Mouse (Mus musculus) T-helper 1 cell (primary cell): ENCODE measurements around the gene Fscn2.

ENCODE experiments used
- in situ Hi-C: fragments of 300-600 bp; cut with MboI, MseI; formaldehyde crosslinking; loops from one replicate; pipeline ENCODE4 v1.15.1; 2025; ENCODE audit warnings: high pct_unique_total_duplicates

Gene Fscn2

DNA sequence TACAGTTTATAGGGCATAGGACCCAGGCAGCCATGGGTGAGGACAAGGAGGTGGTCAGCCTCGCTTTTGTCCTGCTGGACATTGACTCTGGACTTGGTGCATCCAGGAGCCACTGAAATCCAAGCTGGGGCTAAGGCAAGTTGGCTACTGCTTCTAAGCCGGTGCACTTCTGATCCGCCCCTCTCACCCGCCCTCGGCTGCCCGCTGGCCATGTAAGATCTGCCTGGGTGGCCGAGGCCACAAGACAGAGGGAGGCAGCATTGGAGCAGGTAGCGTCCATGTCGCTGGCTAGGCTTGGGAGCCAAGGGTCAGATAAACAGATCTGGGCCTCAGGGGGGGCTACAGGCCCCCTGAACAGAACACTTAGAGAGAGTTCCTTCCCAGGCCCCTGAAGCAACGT lies at the start of gene Fscn2:
Fscn2 (plus strand) TSS at position 240 of the 400 bp plus-strand sequence.
- in situ Hi-C loops = no loop called here

DNA sequence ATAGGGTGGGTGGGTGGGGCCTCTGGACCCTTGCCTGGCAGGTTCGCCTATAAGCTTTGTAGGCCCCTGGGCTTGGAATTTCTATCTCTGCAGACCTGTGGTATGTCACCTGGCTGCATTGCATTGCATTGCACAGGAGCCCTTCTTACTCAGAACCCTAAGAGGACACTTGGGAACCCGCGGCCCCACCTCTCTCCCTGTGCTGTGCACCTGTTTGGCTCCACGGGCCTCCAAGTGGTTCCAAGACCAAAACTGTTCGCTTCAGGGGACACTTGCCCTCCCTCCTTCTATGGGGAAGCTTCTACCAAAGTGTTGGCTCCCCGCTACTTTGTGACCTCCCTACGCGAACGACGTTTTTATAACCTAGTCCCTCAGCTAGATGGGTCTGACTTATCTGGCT lies 49.8 kb upstream of the Fscn2 start:
- in situ Hi-C loops = loop anchor here (5.0 kb wide), 1 partner anchor 41 kb away; no protein-coding TSS in a partner anchor

DNA sequence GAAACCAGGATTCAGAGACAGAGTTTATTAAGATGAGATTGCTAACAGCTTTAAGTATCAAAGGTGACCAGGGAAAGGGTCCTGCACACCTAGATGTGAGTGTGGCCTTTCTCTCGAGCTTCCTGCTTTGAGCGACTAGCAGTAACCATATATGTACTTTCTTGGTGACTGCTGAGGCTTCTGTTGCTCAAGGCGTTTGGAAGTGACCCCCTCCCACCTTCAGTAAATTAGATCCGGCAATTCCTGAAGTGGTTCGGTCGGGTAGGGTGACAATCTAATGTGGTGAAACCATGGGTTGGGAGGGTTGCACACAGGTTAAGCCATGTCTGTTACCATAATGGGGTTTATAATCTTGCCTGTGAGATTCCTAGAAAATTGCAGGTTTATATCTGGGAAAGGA lies 49.3 kb upstream of the Fscn2 start:
- in situ Hi-C loops = loop anchor here (5.0 kb wide), 1 partner anchor 40 kb away; no protein-coding TSS in a partner anchor

DNA sequence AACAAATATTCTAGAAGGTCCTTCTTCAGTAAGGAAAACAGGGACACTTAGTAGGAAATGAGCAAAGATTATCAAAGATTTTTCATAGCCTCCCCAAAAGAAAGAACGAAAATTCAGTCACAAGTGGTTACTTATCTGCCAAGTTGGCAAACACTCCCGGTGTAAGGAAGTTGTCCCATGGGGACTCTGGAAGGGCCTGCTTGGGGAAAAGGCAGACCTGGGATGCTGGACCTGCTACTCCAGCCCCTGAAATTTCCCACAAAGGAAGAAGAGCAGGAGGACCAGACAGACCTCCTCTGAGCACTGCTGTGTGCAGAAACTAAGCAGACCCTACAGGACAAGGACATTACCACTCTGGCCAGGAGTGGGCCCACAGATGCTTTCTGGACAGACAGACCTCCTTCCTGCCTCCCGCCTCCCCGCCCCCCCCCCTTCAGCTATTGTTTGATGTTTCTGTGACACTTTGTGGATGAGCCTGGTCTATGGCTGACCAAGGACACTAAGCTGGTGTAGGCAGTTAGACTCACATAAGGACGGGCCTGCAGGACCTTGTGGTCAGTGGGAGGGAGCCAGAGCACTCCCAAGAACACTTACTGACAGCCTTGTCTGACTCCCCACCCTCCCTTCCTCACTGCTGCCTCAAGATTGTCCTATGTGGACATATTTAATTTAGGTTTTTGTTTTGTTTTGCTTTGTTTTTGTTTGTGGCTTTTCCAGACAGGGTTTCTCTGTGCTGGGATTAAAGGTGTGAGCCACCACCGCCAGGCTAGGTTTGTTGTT lies 47.2 kb upstream of the Fscn2 start:
- in situ Hi-C loops = loop anchor here (5.0 kb wide), 1 partner anchor 38 kb away; no protein-coding TSS in a partner anchor

DNA sequence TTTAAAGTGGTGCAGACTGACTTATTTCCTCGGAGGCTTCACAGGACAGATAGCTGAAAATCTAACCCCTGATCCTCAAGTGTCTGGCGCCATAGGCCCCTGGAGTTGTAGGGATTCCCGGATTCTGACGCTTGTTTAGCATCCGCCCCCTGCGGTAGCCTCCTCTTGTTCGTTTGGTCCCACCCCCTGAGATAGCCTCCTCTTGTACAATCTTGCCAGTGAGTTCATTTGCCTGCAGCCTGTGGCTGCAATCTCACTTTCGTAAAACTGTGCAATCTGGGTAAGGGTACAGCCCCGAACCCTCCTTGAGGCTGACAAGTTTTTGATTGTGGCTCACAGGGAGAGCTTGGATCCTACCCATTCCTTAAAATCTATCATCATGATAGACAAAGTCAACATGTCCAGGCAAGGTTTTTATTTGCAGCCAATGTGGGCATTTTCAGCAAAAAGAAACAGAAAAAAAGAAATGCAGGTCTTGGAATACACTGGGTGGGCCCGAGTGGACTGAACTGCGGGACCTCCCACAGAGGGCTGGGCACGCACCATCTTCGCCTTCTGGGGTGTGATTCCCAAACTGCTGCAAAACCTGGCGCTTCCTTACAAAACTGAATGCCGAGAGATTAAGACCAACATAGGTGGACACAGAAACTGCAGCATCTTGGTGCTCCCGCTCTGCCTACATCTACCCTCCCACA lies 46.5 kb upstream of the Fscn2 start:
- in situ Hi-C loops = loop anchor here (5.0 kb wide), 1 partner anchor 37 kb away; no protein-coding TSS in a partner anchor

DNA sequence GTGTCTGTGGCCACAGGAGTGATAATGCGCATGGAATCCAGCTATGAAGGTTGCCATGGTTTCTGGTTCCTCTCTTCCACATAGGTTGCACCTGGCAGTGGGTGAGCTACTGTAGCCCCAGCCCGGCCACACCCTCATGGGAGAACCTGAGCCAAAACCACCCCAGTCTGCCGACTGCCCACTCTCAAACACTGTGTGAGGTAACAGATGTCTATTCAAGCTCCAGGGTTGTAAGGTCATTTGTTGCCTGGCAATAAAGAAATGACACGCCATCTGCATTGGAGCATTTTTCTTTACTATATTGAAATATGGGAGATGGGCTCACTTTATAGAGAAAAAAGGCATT lies 45.9 kb upstream of the Fscn2 start:
- in situ Hi-C loops = no loop called here

DNA sequence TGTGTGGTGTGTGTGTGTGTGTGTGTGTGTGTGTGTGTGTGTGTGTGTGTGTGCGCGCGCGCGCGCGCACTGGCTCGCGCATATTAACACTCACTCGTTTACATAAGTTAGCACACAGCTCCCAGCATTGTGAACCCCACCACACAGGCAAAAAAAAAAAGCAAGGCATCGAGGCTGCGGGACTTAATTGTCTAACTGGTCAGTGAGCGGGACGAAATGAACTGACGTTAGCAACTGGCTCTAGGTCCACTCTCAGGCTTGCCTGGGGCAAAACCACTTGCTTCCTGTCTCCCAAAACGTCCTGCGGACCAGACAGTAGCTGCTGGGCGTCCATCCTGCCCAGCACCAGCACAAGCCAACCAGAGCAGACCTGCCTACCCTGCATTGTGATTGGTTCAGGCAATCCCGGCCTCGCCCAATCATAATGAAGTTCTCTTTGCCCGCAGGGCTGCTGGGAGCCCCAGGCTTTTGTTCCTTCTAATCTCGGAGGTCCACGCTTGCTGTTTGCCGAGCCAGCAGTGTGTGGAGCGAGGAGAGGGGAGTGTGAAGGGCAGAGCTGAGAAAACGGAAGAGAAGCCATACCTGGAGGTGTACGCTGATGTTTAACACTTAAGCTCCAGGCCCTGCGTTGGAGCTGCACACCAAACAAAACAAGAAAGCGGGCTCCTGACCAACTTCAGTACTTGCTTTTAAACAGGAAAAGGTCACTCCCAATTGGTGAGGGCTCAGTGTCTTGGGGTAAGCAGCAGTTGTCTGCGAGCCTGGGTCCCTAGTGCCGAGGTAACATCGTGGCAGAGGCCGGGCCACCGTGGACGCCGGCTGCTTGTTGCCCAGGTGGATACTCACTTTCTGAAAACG lies 45.3 kb upstream of the Fscn2 start:
- in situ Hi-C loops = no loop called here

DNA sequence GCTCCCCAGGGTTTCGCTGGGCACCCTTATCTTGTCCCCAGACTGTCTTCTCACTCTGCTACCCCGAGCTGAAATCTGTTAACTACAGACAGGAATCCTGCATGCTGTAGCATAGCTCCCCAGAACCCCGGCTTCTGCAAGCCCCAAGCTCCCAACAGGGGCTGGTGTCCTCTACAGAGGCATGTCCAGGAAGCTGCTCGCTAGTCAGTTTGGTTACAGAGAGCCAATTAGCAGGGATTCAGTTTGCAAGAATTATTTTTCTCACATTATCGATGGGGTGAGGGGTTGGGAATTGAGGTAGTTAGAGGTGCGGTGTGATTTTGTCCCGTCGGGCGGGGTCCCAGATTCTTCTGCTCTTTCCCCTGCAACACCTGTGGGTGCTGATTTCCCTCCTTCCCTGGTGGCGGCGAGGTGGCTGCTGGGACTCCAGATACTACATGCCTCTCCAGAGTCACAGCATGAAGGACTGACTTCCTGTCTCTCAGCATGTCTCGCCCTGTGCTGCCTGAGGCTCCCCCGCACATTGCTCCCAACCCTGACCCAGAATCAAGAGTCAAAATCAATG lies 44.6 kb upstream of the Fscn2 start:
- in situ Hi-C loops = no loop called here

DNA sequence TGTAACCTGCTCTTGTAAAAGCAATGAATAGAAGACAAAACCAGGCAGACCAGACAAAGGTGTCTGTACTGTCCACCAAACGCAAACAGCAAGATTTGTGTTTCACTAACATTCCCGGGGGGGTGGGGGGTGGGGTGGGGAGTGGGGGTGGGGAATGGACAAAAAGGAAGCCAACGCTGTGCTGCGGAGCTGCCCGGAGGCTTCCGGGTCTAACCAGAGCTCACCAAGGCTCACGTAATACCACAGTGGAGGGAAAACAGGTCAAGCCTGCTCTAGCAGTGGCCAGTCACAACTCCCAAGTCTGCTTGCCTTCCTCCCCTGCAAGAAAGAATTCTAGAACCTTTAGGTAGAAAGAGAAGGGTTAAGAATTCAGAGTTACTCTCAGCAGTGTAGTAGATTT lies 43.9 kb upstream of the Fscn2 start:
- in situ Hi-C loops = no loop called here

DNA sequence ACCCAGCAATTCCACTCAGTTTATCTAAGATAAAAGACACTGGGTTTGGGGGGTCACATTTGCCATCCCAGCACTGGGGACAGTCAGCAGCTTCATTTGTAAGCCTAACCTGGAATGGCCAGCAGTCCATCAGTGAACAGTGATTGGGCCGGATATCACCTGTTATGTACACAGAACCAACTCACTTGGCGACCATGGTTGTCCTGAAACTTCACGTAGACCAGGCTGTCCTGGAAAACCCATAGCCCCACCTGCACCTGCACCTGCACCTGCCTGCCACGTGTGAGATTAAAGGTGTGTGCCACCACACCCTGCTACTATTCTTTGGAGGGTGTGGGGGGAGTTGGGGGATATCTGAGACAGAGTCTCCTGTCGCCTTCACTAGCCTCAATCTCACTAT lies 42.0 kb upstream of the Fscn2 start:
- in situ Hi-C loops = no loop called here

DNA sequence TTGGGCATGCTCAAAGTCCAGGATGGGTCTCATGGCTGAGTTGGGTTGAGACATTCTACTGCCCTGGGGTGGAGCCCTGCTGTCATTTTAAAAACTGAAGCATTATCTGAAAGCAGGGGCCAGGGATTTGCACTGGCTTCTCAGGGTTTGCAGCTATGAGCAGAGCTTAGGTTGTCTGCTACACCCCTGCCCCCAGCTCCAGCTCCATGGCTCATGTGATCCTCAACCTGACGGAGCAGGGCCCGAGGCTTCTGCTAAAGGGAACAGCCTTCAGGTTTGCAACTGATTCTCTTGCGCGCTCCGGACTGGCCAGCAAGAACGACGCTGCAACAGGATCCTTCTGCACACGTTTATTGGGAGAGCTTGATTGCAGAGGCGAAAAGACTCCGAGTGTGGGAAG lies 41.2 kb upstream of the Fscn2 start:
- in situ Hi-C loops = no loop called here

DNA sequence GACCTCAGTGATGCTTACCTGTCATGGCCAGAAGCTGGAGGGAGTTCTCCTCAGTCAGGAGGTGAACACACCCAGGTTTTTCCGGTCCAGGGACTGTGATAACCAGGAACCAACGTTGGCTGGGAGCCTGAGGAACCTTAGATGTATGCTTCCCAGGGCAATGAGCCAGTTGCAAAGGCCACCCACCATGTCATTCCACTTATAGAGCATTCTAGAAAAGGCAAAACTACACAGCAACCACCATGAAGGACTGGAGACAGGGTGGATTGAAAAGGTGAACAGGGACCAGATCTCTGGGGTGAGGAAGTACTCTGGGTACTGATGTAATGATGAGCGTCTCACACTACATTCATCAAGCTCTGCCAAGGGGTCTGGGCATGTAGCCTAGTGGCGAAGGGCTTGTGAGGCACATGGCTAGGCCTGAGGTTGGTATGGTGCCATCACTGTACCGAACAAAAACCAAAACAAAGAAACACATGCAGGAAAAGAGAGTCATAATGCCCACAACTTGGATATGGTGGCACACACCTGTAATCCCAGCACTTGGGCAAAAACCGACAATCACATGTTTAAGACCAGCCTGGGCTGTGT lies 25.8 kb upstream of the Fscn2 start:
- in situ Hi-C loops = no loop called here

DNA sequence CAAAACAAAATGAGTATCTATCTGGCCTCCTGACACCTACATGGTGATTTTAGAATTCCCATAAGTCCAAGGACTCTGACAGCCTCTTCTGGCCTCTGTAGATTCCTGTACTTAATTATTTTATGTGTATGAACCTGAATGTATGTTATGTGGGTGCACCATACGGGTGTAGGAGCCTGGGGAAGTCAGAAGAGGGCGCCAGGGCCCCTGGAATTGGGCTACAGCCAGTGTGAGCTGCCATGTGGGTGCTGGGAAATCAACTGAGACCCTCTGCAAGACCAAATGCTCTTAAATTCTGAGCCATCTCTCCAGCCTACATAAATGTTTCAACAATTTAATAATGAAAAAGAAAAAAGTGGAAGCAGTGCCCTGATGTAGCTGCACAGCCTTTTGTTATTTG lies 23.9 kb upstream of the Fscn2 start:
- in situ Hi-C loops = no loop called here

DNA sequence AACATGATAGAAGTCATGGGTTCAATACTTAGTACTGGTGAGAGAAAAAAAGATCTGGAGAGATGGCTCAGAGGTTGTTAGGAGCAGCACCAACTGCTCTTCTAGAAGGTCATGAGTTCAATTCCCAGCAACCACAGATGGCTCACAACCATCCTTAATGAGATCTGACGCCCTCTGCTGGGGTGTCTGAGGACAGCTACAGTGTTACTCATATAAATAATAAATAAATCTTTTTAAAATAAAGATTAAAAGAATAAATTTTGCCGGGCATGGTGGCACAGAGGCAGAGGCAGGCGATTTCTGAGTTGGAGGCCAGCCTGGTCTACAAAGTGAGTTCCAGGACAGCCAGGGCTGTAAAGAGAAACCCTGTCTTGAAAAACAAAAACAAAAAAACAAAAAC lies 22.5 kb upstream of the Fscn2 start:
- in situ Hi-C loops = no loop called here

DNA sequence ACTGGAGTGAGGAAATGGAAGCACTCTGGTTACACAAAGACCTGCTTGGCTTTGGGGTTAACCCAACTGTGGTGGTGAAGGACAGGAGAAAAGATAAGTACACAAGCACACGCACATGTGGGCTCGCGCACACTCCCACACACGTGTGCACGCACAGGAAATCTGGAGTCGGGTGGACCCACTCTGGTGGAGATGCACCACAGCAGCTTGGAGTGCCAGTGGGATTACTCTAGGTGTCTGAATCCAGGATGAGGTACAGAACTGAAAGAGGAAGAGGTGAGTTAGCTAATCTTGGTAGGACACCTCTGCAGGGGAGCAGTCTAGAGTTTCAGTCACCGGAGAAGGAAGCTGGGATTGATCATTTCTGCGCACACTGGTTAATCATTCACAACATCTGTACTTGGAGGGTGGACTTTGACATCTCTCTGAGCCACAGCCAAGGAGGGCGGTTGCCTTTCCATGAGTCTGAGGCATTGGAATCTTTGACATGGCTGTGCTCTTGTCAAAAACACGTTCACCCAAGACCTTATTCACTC lies 21.3 kb upstream of the Fscn2 start:
- in situ Hi-C loops = no loop called here

DNA sequence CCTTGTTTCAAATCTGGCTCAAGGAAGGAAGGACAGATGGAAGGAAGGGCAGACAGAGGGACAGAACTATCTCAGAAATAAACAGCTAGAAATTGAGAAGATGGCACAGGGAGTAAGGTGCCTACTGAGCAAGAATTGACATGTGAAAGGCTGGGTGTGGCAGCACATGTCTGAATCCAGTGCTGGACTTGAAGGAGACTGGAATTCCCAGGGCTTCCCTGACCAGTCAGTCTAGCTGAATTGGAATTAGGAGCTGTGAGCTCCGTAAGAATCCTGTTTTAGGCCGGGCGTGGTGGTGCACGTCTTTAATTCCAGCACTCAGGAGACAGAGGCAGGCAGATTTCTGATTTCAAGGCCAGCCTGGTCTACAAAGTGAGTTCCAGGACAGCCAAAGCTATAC lies 19.7 kb upstream of the Fscn2 start:
- in situ Hi-C loops = no loop called here

DNA sequence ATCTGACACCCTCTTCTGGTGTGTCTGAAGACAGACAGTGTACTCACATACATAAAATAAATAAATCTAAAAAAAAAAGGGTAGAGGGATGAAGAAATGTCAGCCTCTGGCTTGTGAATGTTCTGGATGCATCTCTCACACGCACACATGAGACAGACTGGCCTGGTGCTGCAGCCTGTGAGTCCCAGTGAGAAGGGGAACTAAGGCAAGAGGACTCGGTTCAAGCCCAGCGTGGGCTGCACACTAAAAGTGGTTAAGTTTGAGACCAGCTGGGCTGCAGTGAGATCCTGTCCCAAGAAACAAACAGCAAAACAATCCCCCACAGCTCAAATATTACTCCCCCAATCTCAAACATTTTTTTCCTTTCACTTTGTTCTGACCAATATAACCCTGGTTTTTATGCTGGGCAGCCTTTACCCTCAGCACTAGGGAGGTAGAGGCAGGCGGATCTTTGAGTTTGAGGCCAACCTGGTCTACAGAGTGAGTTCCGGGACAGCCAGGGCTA lies 18.6 kb upstream of the Fscn2 start:
- in situ Hi-C loops = no loop called here

DNA sequence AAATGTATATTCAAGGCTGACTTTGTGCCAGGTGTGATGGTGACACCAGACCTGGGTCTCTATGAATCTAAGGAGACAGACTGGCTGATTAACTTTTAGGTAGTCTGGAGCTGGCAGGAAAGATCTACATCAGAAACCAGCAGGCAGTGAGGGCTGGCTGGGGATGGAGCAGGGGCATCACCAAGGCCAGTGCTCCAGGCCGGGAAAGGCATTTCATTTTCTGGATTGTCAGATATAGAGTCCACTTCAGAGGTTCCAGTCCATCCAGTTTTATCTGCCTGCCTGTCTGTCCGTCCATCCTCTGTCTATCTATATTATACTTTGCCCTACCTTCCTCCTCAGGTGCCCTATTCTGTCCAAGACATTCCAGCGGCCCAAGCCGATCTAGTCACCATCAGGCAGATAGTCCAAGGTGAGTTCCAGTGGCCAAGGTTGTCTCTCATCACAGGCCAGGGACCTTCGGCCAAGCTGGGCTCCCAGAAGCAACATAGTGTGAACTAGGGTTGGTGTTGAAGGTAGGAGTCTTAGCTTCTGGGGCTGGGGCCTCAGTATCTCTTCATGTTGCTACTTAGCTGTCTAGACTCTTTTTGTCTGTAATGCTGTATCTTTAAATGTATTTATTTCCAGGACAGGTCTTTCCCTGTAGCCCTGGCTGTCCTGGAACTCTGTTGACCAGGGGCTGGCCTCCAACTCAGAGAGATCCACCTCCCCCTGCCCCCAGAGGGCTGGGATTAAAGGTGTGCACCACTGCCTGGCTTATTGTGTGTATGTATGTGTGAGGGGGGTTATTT lies 17.6 kb upstream of the Fscn2 start:
- in situ Hi-C loops = no loop called here

DNA sequence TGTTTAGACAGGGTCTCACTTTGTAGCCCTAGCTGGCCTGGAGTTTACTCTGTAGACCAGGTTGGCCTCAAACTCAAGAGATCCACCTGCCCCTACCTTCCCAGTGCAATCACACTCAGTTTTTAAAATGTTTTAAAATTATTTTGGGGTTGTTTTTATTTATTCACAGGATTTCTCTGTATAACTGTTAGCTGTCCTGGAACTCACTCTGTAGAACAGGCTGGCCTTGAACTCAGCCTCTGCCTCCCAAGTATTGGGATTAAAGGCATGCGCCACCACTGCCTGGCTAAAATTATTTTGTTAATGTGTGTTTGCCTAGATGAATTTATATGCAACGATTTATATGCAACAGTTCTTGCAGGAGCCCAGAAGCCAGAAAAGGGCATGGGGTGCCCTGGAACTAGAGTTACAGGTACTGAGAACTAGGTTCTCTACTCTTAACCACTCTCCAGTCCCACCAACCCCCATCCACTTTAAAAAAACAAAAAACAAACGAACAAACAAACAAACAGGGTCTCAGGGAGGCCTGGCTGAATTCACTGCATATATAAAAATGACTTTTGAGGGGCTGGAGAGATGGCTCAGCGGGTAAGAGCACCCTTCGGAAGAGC lies 16.9 kb upstream of the Fscn2 start:
- in situ Hi-C loops = no loop called here
